Mouse (Mus musculus): ENCODE data around the gene Tnfsf14. TPM values are rescaled to one million over a fixed set of nuclear protein-coding genes. Genes with fewer than 3 reads are reported as not detected.

Gene Tnfsf14
- polyA plus RNA-seq, 1 experiment from 2014 or later, result not detected

DNA sequence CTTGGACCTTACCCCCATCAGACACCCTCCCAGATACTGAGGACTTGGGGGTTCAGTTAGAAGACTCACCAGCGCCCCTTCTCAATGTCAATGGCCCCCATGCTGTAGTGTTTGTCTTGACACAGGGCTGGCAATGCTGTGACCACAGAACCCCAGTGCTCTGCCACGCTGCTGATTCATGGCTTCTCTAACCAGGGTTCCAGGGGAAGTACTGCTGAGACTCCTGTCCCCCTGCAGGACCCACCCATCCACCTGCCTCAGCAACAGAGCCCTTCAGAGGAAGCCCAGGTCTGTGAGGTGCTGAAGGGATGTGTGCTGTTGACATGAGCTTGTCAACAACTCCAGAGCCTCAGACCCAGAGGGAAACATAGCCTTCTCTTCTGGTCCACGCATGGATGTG lies 794 bp upstream of the Tnfsf14 start:
- no peak overlapping the region for H3K4me2 ChIP-seq (ENCODE audit: low read length)
- WGBS, result 77% methylated on average over 3 of the region's 3 CpGs
- no peaks in the 10 kb centered on the region for H3K27me3 ChIP-seq (replicated peaks; ENCODE audit: control insufficient read depth, insufficient read depth, low read length)
- ATAC-seq (replicated peaks; ENCODE audit: low FRiP score, low TSS enrichment, low read depth), result no peak
- H3K4me3 ChIP-seq (ENCODE audit: low read depth, low read length), result no peak overlapping the region
- no peak overlapping the region for H3K27ac ChIP-seq (ENCODE audit: low read depth)
- no peak for DNase-seq (ENCODE audit: low spot score)
- no peaks in the 10 kb centered on the region for H3K36me3 ChIP-seq (ENCODE audit: control insufficient read depth, insufficient read depth, low read length)
- no peak overlapping the region for H3K9ac ChIP-seq (ENCODE audit: low read length)
- H3K4me1 ChIP-seq (replicated peaks; ENCODE audit: control insufficient read depth, insufficient read depth, low read length), result no peaks in the 10 kb centered on the region
- no peaks in the 10 kb centered on the region for H3K9me3 ChIP-seq (ENCODE audit: control insufficient read depth, low read length)

DNA sequence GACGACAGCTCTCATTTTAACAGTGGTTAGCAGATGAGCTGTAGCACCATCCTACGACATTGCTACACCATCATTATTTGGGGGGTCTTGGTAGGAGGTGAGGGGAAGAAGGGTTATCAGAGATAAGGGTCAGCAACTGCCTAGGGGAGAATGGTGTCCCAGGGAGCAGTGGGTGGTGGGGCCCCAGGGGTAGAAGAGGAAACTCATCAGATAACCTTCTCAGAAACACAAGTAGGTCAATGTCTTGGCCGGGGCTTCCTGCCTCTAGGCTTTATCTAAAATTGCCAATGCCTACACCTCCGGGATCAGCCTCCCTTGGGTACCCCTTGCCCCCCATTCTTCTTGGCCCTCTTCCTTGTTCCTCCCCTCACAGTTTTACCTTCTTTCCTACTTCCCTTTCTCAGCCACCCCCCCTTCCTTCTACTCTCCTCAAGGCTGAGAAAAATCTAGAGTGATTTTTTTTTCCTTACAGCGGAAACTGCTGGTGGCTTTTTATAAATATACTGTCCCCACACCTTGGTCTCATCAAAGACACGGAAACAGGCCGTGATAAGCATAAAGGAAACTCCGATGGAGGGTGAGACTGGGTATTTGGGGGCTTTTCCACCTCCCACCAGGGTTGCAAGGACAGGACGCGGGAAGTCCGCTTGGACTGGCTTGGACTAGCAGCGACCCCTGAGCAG lies 5.3 kb downstream of the Tnfsf14 start:
- H3K4me1 ChIP-seq (replicated peaks; ENCODE audit: control insufficient read depth, insufficient read depth, low read length), result no peaks in the 10 kb centered on the region
- no peak for ATAC-seq (replicated peaks; ENCODE audit: low FRiP score, low TSS enrichment, low read depth)
- no peak overlapping the region for H3K27ac ChIP-seq (ENCODE audit: low read depth)
- no peak for DNase-seq (ENCODE audit: low spot score)
- no peaks in the 10 kb centered on the region for H3K36me3 ChIP-seq (ENCODE audit: control insufficient read depth, insufficient read depth, low read length)
- H3K4me2 ChIP-seq (ENCODE audit: low read length), result no peak overlapping the region
- no peak overlapping the region for H3K9ac ChIP-seq (ENCODE audit: low read length)
- H3K27me3 ChIP-seq (replicated peaks; ENCODE audit: control insufficient read depth, insufficient read depth, low read length), result no peaks in the 10 kb centered on the region
- 82% methylated on average over 12 of the region's 12 CpGs for WGBS
- no peak overlapping the region for H3K4me3 ChIP-seq (ENCODE audit: low read depth, low read length)
- H3K9me3 ChIP-seq (ENCODE audit: control insufficient read depth, low read length), result no peaks in the 10 kb centered on the region

DNA sequence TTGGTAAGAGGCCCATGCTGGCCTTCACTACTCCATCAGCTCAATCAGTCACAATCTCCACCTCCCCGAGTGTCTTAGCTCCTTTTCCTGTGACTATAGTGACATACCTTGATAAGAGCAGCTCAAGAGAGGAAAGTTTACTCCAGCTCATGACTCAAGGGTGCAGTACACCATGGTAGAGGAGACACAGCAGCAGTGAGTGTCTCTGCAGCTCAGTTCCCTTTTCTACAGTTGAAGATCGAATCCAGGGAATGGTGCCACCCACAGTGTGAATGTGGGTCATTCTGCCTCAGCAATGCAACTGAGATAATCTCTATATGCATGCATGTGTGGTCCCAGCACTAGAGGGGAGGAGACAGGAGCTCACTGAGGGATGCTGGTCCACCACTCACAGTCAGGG lies 8.3 kb downstream of the Tnfsf14 start:
- no peaks in the 10 kb centered on the region for H3K4me1 ChIP-seq (replicated peaks; ENCODE audit: control insufficient read depth, insufficient read depth, low read length)
- H3K9ac ChIP-seq (ENCODE audit: low read length), result no peak overlapping the region
- no peaks in the 10 kb centered on the region for H3K9me3 ChIP-seq (ENCODE audit: control insufficient read depth, low read length)
- H3K36me3 ChIP-seq (ENCODE audit: control insufficient read depth, insufficient read depth, low read length), result no peaks in the 10 kb centered on the region
- no peak overlapping the region for H3K4me2 ChIP-seq (ENCODE audit: low read length)
- ATAC-seq (replicated peaks; ENCODE audit: low FRiP score, low TSS enrichment, low read depth), result no peak
- 0 out of 2 replicates have a peak, but pooled peaks cover 3% of the 10 kb centered on the region for H3K27me3 ChIP-seq (replicated peaks; ENCODE audit: control insufficient read depth, insufficient read depth, low read length)
- H3K4me3 ChIP-seq (ENCODE audit: low read depth, low read length), result no peak overlapping the region
- 77% methylated on average over 2 of the region's 2 CpGs for whole genome bisulfite sequencing
- no peak overlapping the region for H3K27ac ChIP-seq (ENCODE audit: low read depth)
- DNase-seq (ENCODE audit: low spot score), result no peak

DNA sequence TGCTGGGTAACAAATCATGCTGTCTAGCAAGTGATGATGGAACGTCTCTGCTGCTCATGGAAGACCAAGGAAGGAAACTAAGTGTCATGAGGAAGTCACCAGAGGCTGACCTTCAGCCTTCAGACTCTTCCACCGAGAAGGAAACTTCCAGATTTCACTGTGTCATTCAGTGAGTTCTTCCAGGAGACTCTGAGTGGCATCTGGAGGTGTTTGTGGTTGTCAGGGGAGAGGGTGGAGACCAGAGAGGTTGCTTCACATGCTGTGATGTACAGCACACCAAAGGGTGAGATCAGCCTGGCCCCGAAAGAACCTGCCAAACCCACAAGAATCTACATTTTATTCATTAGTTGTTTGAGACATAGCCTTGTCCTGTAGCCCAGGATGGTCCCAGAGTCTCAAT lies 11.1 kb downstream of the Tnfsf14 start:
- ATAC-seq (replicated peaks; ENCODE audit: low FRiP score, low TSS enrichment, low read depth), result no peak
- WGBS, result 65% methylated on average over 3 of the region's 3 CpGs
- H3K9me3 ChIP-seq (ENCODE audit: control insufficient read depth, low read length), result no peaks in the 10 kb centered on the region
- no peak overlapping the region for H3K4me2 ChIP-seq (ENCODE audit: low read length)
- H3K27me3 ChIP-seq (replicated peaks; ENCODE audit: control insufficient read depth, insufficient read depth, low read length), result 0 out of 2 replicates have a peak, but pooled peaks cover 3% of the 10 kb centered on the region
- H3K4me3 ChIP-seq (ENCODE audit: low read depth, low read length), result no peak overlapping the region
- H3K27ac ChIP-seq (ENCODE audit: low read depth), result no peak overlapping the region
- no peaks in the 10 kb centered on the region for H3K4me1 ChIP-seq (replicated peaks; ENCODE audit: control insufficient read depth, insufficient read depth, low read length)
- no peak for DNase-seq (ENCODE audit: low spot score)
- no peaks in the 10 kb centered on the region for H3K36me3 ChIP-seq (ENCODE audit: control insufficient read depth, insufficient read depth, low read length)
- H3K9ac ChIP-seq (ENCODE audit: low read length), result no peak overlapping the region

DNA sequence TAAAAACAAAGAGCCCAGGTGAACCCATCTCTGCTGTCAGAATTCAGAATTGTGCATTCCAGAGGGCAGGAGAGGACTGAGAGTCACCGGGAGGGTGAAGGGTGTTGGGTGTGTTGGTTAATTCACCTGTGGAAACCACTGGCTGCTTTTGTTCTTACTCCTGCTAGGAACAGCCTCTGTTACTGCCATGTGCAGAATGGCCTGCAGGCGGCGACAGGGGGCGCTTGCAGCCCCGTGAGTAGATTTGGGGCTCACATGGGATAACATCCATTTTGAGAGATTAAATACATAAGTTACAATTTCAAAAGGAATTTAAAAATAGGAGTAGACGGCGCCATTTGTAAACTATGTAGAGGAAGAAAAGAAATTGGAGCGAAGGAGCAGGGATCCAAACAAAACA lies 13.6 kb downstream of the Tnfsf14 start:
- Histone ChIP-seq H3K4me2 (ENCODE audit: low read length) (no peak overlapping the region), H3K4me1 (replicated peaks; ENCODE audit: control insufficient read depth, insufficient read depth, low read length) (no peaks in the 10 kb centered on the region), H3K9ac (ENCODE audit: low read length) (no peak overlapping the region), H3K36me3 (ENCODE audit: control insufficient read depth, insufficient read depth, low read length) (no peaks in the 10 kb centered on the region), H3K27ac (ENCODE audit: low read depth) (no peak overlapping the region), H3K4me3 (ENCODE audit: low read depth, low read length) (no peak overlapping the region), H3K9me3 (ENCODE audit: control insufficient read depth, low read length) (no peaks in the 10 kb centered on the region), H3K27me3 (replicated peaks; ENCODE audit: control insufficient read depth, insufficient read depth, low read length) (0 out of 2 replicates have a peak, but pooled peaks cover 3% of the 10 kb centered on the region)
- ATAC-seq (replicated peaks; ENCODE audit: low FRiP score, low TSS enrichment, low read depth) (no peak), DNase-seq (ENCODE audit: low spot score) (no peak)
- WGBS, result 29% methylated on average over 8 of the region's 8 CpGs

DNA sequence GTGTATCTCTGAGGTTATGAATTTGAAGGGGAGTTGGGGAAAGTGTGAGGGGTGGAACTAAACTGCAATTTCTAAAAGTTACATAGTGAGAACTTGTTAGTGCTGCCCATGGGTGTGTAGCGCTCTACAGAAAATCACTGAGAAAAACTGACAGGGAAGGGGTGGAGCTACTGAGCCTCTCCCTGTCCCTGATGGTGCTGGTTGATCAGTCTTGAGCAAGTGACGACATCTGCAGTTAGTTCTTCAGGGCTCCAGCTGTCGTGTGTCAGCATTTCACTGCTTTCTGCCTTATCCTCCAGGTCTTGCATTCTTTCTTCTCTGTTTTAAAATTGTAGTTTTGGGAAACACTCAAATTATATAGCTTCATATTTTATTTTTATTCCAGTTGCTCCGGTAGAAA lies 20.6 kb downstream of the Tnfsf14 start:
- ATAC-seq (replicated peaks; ENCODE audit: low FRiP score, low TSS enrichment, low read depth) (no peak), DNase-seq (ENCODE audit: low spot score) (no peak)
- no peaks in the 10 kb centered on the region for H3K27me3 ChIP-seq (replicated peaks; ENCODE audit: control insufficient read depth, insufficient read depth, low read length)
- peaks cover 6% of the 10 kb centered on the region for H3K9me3 ChIP-seq (ENCODE audit: control insufficient read depth, low read length)
- no peaks in the 10 kb centered on the region for H3K36me3 ChIP-seq (ENCODE audit: control insufficient read depth, insufficient read depth, low read length)
- no peaks in the 10 kb centered on the region for H3K4me1 ChIP-seq (replicated peaks; ENCODE audit: control insufficient read depth, insufficient read depth, low read length)
- no peak overlapping the region for H3K27ac ChIP-seq (ENCODE audit: low read depth)
- no peak overlapping the region for H3K4me3 ChIP-seq (ENCODE audit: low read depth, low read length)
- H3K4me2 ChIP-seq (ENCODE audit: low read length), result no peak overlapping the region
- no peak overlapping the region for H3K9ac ChIP-seq (ENCODE audit: low read length)
- 58% methylated on average over 4 of the region's 4 CpGs for WGBS

DNA sequence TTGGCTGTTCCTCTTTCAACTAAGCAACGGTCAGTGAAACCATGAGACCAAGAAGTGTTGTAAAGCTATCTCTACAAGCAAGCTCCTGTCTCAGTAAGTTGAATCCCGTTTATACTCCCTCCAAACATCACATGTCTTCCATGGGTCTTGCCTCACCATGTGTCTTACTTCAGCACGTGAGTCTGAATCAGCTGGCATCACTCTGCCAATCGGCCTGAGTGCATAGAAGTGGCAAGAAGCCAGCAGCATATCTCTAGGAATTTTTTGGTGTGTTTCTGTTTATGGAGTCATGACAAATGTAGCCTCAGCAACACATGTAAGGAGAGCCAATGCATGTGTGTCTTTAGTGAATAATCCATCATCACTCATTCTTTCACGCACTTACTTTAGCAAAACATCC lies 21.6 kb downstream of the Tnfsf14 start:
- Histone ChIP-seq H3K27me3 (replicated peaks; ENCODE audit: control insufficient read depth, insufficient read depth, low read length) (no peaks in the 10 kb centered on the region), H3K9me3 (ENCODE audit: control insufficient read depth, low read length) (peaks cover 6% of the 10 kb centered on the region), H3K27ac (ENCODE audit: low read depth) (no peak overlapping the region), H3K4me1 (replicated peaks; ENCODE audit: control insufficient read depth, insufficient read depth, low read length) (no peaks in the 10 kb centered on the region), H3K4me3 (ENCODE audit: low read depth, low read length) (no peak overlapping the region), H3K9ac (ENCODE audit: low read length) (no peak overlapping the region), H3K36me3 (ENCODE audit: control insufficient read depth, insufficient read depth, low read length) (no peaks in the 10 kb centered on the region), H3K4me2 (ENCODE audit: low read length) (no peak overlapping the region)
- WGBS, result 69% methylated on average over 5 of the region's 5 CpGs
- ATAC-seq (replicated peaks; ENCODE audit: low FRiP score, low TSS enrichment, low read depth), result no peak
- DNase-seq (ENCODE audit: low spot score), result no peak

DNA sequence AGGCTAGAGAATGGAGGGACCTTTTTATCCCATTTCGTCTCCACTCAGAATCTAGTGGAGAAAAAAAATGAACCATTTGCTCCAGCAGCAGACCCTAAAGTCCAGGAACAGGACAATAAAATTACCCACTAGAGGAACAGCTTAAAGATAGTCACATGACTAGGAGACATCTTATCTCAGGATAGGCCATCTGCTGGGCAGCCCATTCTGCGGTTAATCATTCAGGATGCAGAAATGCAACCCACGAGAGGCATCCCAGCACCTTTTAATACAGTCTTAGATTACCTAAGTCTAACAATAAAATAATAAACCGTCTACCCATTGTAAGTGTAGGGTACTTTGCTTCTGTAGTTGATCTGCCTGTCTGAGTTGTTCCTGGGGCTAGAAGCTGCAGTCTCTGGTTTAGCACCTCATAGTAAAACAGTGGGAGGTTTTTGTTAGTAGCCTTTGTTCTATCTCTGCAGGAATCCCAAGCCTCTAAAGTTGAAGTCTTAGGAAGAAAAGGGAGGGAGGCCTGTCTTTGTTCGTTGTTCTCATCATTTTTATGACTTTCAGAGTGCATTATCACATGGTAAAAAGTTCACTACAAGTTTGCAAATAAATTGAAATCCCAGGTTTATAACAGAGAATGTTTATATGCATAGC lies 23.2 kb downstream of the Tnfsf14 start:
- no peak overlapping the region for H3K27ac ChIP-seq (ENCODE audit: low read depth)
- H3K4me1 ChIP-seq (replicated peaks; ENCODE audit: control insufficient read depth, insufficient read depth, low read length), result no peaks in the 10 kb centered on the region
- DNase-seq (ENCODE audit: low spot score), result no peak
- H3K9ac ChIP-seq (ENCODE audit: low read length), result no peak overlapping the region
- ATAC-seq (replicated peaks; ENCODE audit: low FRiP score, low TSS enrichment, low read depth), result no peak
- H3K4me2 ChIP-seq (ENCODE audit: low read length), result no peak overlapping the region
- H3K9me3 ChIP-seq (ENCODE audit: control insufficient read depth, low read length), result peaks cover 6% of the 10 kb centered on the region
- 50% methylated on average over 5 of the region's 5 CpGs for WGBS
- no peaks in the 10 kb centered on the region for H3K27me3 ChIP-seq (replicated peaks; ENCODE audit: control insufficient read depth, insufficient read depth, low read length)
- no peak overlapping the region for H3K4me3 ChIP-seq (ENCODE audit: low read depth, low read length)
- H3K36me3 ChIP-seq (ENCODE audit: control insufficient read depth, insufficient read depth, low read length), result no peaks in the 10 kb centered on the region
